Mouse (Mus musculus) stomach, embryonic 14.5 days (tissue): ENCODE results near the gene Dnah5. TPM values are rescaled to one million over a fixed set of nuclear protein-coding genes. Genes with fewer than 3 reads are reported as not detected.
"Not testable (repeated sequence)": the region's sequence is repeated elsewhere in the genome, so short reads cannot be mapped to it uniquely, and the experiment has no call there.

ENCODE experiments used
- ATAC-seq: fragments of 200-750 bp; cut with Nextera tagmentation; 2 replicates; pipeline ENCODE4 v1.8.0; 2017; ENCODE audit warnings: low read depth, moderate TSS enrichment; ENCODE audit not compliant: insufficient number of reproducible peaks, insufficient read depth, low FRiP score
- H3K27ac ChIP-seq: fragments of 300-500 bp; sonication (generic); 2 replicates; pipeline ENCODE4 v1.5.1; 2014; ENCODE audit warnings: mild to moderate bottlenecking, low read length, moderate library complexity, mixed read lengths
- H3K27me3 ChIP-seq: fragments of 300-500 bp; sonication (generic); 2 replicates; pipeline ENCODE4 v1.6.1; 2014; ENCODE audit warnings: low read length, control low read depth, mixed read lengths; ENCODE audit not compliant: control insufficient read depth, insufficient read depth
- H3K36me3 ChIP-seq: fragments of 300-500 bp; sonication (generic); 2 replicates; pipeline ENCODE4 v1.6.1; 2014; ENCODE audit warnings: mild to moderate bottlenecking, control low read depth, low read length, moderate library complexity, mixed read lengths; ENCODE audit not compliant: control insufficient read depth, insufficient read depth
- H3K4me1 ChIP-seq: fragments of 300-500 bp; sonication (generic); 2 replicates; pipeline ENCODE4 v1.6.1; 2014; ENCODE audit warnings: low read length, control low read depth, mixed read lengths; ENCODE audit not compliant: control insufficient read depth, insufficient read depth
- H3K4me2 ChIP-seq: fragments of 300-500 bp; sonication (generic); replicated peaks from 2 replicates; pipeline ENCODE4 v1.6.1; 2014; ENCODE audit warnings: low read depth, low read length, control low read depth
- H3K4me3 ChIP-seq: fragments of 300-500 bp; sonication (generic); 2 replicates; pipeline ENCODE4 v1.5.1; 2014; ENCODE audit warnings: low read depth, low read length, control low read depth
- H3K9ac ChIP-seq: fragments of 300-500 bp; sonication (generic); replicated peaks from 2 replicates; pipeline ENCODE4 v1.6.1; 2014; ENCODE audit warnings: low read depth, mild to moderate bottlenecking, control low read depth, low read length, moderate library complexity, mixed read lengths
- H3K9me3 ChIP-seq: fragments of 300-500 bp; sonication (generic); 2 replicates; pipeline ENCODE4 v1.6.1; 2016; ENCODE audit warnings: low read depth, low read length, control low read depth; ENCODE audit not compliant: control insufficient read depth
- WGBS: fragments of 180-500 bp; shearing (Covaris S2); extraction: QIAGEN DNeasy Blood & Tissue Kit; methylation state at CpG from one replicate; pipeline ENCODE4 v1.1.7; 2014; 5-methylcytosine and 5-hydroxymethylcytosine counted together
- polyA plus RNA-seq: library from polyadenylated mRNA; unstranded; fragments of >200 nt; fragmentation: Nextera tagmentation; extraction: Ambion mirVana; gene quantifications from 2 replicates; pipeline ENCODE4 v1.2.1, GENCODE M21; 2014

Gene Dnah5
- polyA plus RNA-seq, 1 experiment from 2014 or later, result 0.04 TPM

- not testable (repeated sequence) for H3K27me3 ChIP-seq, H3K4me2 ChIP-seq, ATAC-seq, H3K27ac ChIP-seq, H3K9ac ChIP-seq, H3K9me3 ChIP-seq, H3K36me3 ChIP-seq, H3K4me3 ChIP-seq, H3K4me1 ChIP-seq
- 90% methylated on average over 2 of the region's 2 CpGs for WGBS
Observed at GRCm38 (mm10) chr15:28461091-28461778, 257.7 kb downstream of the Dnah5 start.

GRCm38 (mm10) chr15:28466591-28467247 lies 263.2 kb downstream of the Dnah5 start:
- 95% methylated on average over 3 of the region's 3 CpGs for WGBS
- no peaks in the 10 kb centered on the region for H3K27me3 ChIP-seq
- H3K9ac ChIP-seq, result no peak overlapping the region
- no peak overlapping the region for H3K4me3 ChIP-seq
- H3K36me3 ChIP-seq, result no peaks in the 10 kb centered on the region
- H3K4me2 ChIP-seq, result no peak overlapping the region
- H3K9me3 ChIP-seq, result no peaks in the 10 kb centered on the region
- no peak overlapping the region for H3K27ac ChIP-seq
- H3K4me1 ChIP-seq, result no peaks in the 10 kb centered on the region
- no peak for ATAC-seq

GRCm38 (mm10) chr15:28473749-28474390 lies 270.3 kb downstream of the Dnah5 start:
- H3K4me1 ChIP-seq, result no peaks in the 10 kb centered on the region
- no peak overlapping the region for H3K4me3 ChIP-seq
- no peak overlapping the region for H3K9ac ChIP-seq
- no peaks in the 10 kb centered on the region for H3K27me3 ChIP-seq
- H3K9me3 ChIP-seq, result no peaks in the 10 kb centered on the region
- no peak overlapping the region for H3K4me2 ChIP-seq
- H3K27ac ChIP-seq, result no peak overlapping the region
- 57% methylated on average over 6 of the region's 6 CpGs for WGBS
- no peaks in the 10 kb centered on the region for H3K36me3 ChIP-seq
- ATAC-seq, result no peak

GRCm38 (mm10) chr15:28502820-28503219 lies 299.3 kb downstream of the Dnah5 start:
- Histone ChIP-seq H3K4me2 (no peak overlapping the region), H3K4me3 (no peak overlapping the region), H3K4me1 (no peaks in the 10 kb centered on the region), H3K27me3 (no peaks in the 10 kb centered on the region), H3K27ac (no peak overlapping the region), H3K9me3 (no peaks in the 10 kb centered on the region), H3K36me3 (no peaks in the 10 kb centered on the region), H3K9ac (no peak overlapping the region)
- no peak for ATAC-seq
- 40% methylated on average over 4 of the region's 4 CpGs for WGBS

- WGBS, result 78% methylated on average over 4 of the region's 4 CpGs
- no peak overlapping the region for H3K9ac ChIP-seq
- no peak overlapping the region for H3K4me2 ChIP-seq
- no peaks in the 10 kb centered on the region for H3K27me3 ChIP-seq
- ATAC-seq, result no peak
- no peak overlapping the region for H3K27ac ChIP-seq
- no peaks in the 10 kb centered on the region for H3K36me3 ChIP-seq
- no peaks in the 10 kb centered on the region for H3K4me1 ChIP-seq
- H3K9me3 ChIP-seq, result no peaks in the 10 kb centered on the region
- no peak overlapping the region for H3K4me3 ChIP-seq
Observed at GRCm38 (mm10) chr15:28515176-28515575, 311.6 kb downstream of the Dnah5 start.

Other genes starting within 250 kb of the Dnah5 start
- 45.0 and 54.2 TPM in 2 replicates for gene Trio, start 177.9 kb upstream of the Dnah5 start, polyA plus RNA-seq